Mouse (Mus musculus) WW6 (cell line): ENCODE results near the gene Tas1r2.

ENCODE experiments used
- DNase-seq: peaks from one replicate; pipeline ENCODE4 v3.0.0-alpha.2; 2013; ENCODE audit warnings: low read depth, low spot score

The Tas1r2 gene

GRCm38 (mm10) chr4:139705986-139706385 is 52.6 kb downstream of the Tas1r2 start:
- no peak for DNase-seq

DNA sequence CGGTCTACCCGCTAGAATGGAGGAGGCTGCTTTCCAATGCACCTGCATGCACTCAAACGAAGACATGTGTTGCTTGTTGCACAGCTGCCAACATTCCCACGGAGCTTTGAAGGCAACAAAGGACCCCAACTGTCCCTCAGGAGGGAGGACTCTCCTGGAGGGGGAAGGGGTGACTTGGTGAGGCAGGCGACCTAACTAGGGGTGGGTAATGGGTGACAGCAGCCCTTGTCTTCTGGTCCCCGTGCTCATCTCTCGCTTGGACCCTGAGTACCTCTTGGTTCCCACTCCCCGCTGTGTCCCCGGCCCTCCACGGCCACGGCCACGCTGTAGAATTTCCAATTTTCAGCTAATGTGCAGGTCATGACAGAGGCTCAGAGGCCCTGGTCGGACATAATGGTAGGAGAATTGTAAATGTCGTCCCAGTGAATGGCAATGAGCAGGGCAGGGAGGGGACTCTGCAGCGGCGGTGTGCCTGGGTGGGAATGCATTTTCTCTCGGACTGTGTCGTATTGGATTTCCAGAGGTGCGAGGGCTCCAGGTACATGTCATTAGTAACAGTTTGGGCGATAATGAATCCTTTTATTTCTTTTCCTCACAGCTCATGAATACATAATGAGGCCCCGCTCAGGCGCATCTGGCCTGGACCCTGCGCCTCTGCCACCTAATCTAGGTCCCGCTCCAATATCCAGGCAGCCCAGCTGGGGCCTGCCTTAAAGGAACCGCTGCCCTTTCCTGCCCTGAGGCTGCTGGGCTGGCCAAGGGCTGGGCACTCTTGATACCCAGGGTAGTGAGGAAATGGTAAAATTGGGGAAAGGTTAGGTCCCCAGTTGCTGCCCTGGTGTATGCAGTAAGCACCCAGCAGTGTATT is 57.4 kb downstream of the Tas1r2 start:
- no peak for DNase-seq

DNA sequence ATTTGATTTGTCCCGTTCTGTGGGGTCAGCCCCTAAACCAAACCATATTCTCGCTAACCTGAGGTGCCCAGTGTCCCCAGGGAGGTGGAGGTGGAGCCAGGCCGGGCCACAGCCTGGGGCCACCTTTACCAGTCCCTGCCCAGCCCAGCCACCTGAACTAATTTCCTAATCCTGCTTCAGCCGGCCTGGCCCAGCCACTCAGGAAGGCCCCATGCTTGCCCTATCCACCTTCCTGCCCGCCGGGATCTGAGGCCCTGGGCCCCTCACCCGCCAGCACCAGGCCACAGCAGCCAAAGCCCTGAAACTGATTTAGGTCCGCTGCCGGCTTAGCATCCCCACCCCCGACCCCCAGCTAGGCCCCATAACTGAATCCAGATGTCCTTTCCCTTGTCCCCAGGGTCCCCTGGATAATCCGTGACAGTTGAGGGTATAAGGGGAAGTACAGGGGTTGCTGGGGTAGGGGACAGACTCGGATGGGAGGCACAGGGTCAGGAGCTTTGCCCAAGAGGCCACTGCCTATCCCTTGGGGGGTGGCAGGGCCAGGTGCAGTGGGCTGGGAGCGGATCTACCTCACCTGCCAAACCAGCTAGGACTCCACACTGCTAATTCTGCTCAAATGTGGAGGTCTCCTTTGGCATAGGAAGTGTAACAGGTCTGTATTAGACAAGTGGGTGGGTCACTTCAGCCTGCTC is 62.0 kb downstream of the Tas1r2 start:
- DNase-seq = no peak

GRCm38 (mm10) chr4:139716477-139717169 is 63.3 kb downstream of the Tas1r2 start:
- no peak for DNase-seq

GRCm38 (mm10) chr4:139718978-139719377 is 65.6 kb downstream of the Tas1r2 start:
- DNase-seq = no peak
